Mouse (Mus musculus) midbrain, postnatal 0 days (tissue): ENCODE results near the gene Rusc2. TPM values are rescaled to one million over a fixed set of nuclear protein-coding genes. Genes with fewer than 3 reads are reported as not detected.

Source experiments
- ATAC-seq: fragments of 200-750 bp; cut with Nextera tagmentation; 2 replicates; pipeline ENCODE4 v1.8.0; 2017; ENCODE audit warnings: moderate number of reproducible peaks, mild to moderate bottlenecking, moderate TSS enrichment, moderate library complexity; ENCODE audit not compliant: low FRiP score
- DNase-seq: peaks from one replicate; pipeline ENCODE4 v3.0.0-alpha.2; 2015; ENCODE audit warnings: low spot score
- H3K27ac ChIP-seq: fragments of 300-500 bp; sonication (generic); 2 replicates; pipeline ENCODE4 v1.5.1; 2014; ENCODE audit warnings: low read depth, mild to moderate bottlenecking, low read length, mixed read lengths
- H3K27me3 ChIP-seq: fragments of 300-500 bp; sonication (generic); 2 replicates; pipeline ENCODE4 v1.6.1; 2014; ENCODE audit warnings: low read length, control low read depth, mixed read lengths; ENCODE audit not compliant: insufficient read depth
- H3K36me3 ChIP-seq: fragments of 300-500 bp; sonication (generic); 2 replicates; pipeline ENCODE4 v1.6.1; 2014; ENCODE audit warnings: low read length, control low read depth, mixed read lengths; ENCODE audit not compliant: insufficient read depth
- H3K4me1 ChIP-seq: fragments of 300-500 bp; sonication (generic); 2 replicates; pipeline ENCODE4 v1.6.1; 2014; ENCODE audit warnings: mild to moderate bottlenecking, control low read depth, antibody characterized with exemption, low read length, mixed read lengths; ENCODE audit not compliant: insufficient read depth
- H3K4me2 ChIP-seq: fragments of 300-500 bp; sonication (generic); 2 replicates; pipeline ENCODE4 v1.6.1; 2014; ENCODE audit warnings: low read depth, mild to moderate bottlenecking, low read length, mixed read lengths; ENCODE audit not compliant: poor library complexity, severe bottlenecking
- H3K4me3 ChIP-seq: fragments of 300-500 bp; sonication (generic); 2 replicates; pipeline ENCODE4 v1.5.1; 2014; ENCODE audit warnings: low read depth, mild to moderate bottlenecking, low read length, moderate library complexity
- H3K9ac ChIP-seq: fragments of 300-500 bp; sonication (generic); replicated peaks from 2 replicates; pipeline ENCODE4 v1.6.1; 2014; ENCODE audit warnings: mild to moderate bottlenecking, low read length, moderate library complexity, mixed read lengths; ENCODE audit not compliant: poor library complexity, severe bottlenecking
- H3K9me3 ChIP-seq: fragments of 300-500 bp; sonication (generic); 2 replicates; pipeline ENCODE4 v1.6.1; 2016; ENCODE audit warnings: low read length, control low read depth
- CTCF ChIP-seq: IDR thresholded peaks from 2 replicates; pipeline ENCODE4 v1.5.1; 2016; ENCODE audit warnings: antibody characterized with exemption, mild to moderate bottlenecking
- WGBS: fragments of 180-500 bp; shearing (Covaris S2); extraction: QIAGEN DNeasy Blood & Tissue Kit; methylation state at CpG from one replicate; pipeline ENCODE4 v1.1.7; 2014; 5-methylcytosine and 5-hydroxymethylcytosine counted together
- polyA plus RNA-seq: library from polyadenylated mRNA; unstranded; fragments of >200 nt; fragmentation: Nextera tagmentation; extraction: Ambion mirVana; gene quantifications from 2 replicates; pipeline ENCODE4 v1.2.1, GENCODE M21; 2015
- total RNA-seq: library from RNA; depleted of rRNA; stranded (reverse); fragments of >200 nt; gene quantifications from 2 replicates; pipeline ENCODE4 v1.2.3, GENCODE M21; 2014

Gene Rusc2
- total and polyA plus RNA-seq, 2 experiments from 2014 or later, result 78.9 to 200 TPM

DNA sequence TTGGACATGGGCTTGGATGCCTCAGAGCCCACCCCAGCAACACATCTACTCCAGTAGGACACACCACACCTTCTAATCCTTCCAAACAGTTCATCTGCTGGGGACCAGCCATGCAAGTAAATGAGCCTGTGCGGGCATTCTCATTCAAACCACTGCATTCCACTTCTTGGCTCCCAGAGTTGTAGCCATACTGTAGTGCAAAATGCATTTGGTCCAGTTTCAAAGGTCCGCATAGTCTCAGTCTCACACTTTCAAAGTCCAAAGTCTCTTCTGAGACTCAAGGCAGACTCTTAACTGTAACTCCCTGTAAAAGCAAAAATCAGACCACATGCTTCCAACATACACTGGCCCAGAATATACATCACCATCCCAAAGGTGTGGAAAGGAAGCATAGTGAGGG is 36.8 kb upstream of the Rusc2 start:
- no peaks in the 10 kb centered on the region for H3K27me3 ChIP-seq
- H3K9ac ChIP-seq, result no peak overlapping the region
- no peak for TF ChIP-seq CTCF
- H3K4me3 ChIP-seq, result no peak overlapping the region
- ATAC-seq (no peak), DNase-seq (no peak)
- H3K36me3 ChIP-seq, result no peaks in the 10 kb centered on the region
- H3K4me1 ChIP-seq, result no peaks in the 10 kb centered on the region
- H3K4me2 ChIP-seq, result no peak overlapping the region
- H3K9me3 ChIP-seq, result no peaks in the 10 kb centered on the region
- WGBS, result 69% methylated on average over 2 of the region's 2 CpGs
- no peak overlapping the region for H3K27ac ChIP-seq

DNA sequence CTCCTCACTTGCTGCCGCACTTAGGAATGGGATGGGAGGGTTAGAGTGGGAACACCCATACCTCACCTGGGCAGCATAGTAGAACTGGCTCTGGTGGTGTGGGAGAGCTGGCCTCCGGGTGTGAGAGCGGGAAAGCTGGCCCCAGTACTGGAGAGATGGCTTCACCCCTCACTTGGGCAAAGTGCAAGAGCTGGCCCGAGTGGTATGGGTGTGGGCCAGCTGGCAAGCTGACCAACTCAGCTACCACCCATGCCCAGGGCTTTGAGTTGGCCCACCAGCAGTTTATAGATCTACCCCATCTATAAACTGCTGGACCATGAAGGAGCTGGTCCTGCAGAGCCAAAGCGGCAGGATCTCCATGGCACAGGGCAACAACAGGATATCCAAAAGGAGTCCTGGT is 32.6 kb upstream of the Rusc2 start:
- H3K9me3 ChIP-seq, result no peaks in the 10 kb centered on the region
- 87% methylated on average over 5 of the region's 5 CpGs for WGBS

DNA sequence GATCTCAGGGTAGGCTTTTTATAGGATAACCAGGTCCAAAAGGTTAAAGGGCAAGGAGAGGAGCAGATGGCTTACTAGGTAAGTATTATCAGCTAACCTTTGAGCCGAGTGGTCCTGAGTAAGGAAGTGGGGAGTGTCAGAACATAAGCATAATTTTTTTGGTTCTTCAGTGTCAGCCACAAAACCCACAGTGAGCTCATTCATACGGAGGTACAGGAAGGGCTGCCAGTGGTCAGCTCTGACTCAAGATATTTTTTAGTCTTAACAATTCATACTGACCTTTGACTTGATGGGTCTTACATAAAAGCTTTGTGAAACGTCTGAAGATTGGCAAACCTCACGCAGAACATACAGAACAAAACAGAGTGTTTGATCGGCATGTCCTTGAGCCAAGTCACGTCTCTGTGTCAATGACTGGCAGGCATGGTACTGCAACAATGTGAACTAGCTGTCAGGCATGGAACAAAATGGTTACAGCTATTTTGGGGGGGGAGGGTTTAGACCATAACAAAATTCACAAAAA is 31.7 kb upstream of the Rusc2 start:
- no peaks in the 10 kb centered on the region for H3K9me3 ChIP-seq
- no peaks in the 10 kb centered on the region for H3K36me3 ChIP-seq
- no peak overlapping the region for H3K9ac ChIP-seq
- DNase-seq (no peak), ATAC-seq (no peak)
- no peak overlapping the region for H3K27ac ChIP-seq
- 78% methylated on average over 6 of the region's 6 CpGs for WGBS
- no peaks in the 10 kb centered on the region for H3K4me1 ChIP-seq
- H3K4me3 ChIP-seq, result no peak overlapping the region
- TF ChIP-seq CTCF, result no peak
- no peak overlapping the region for H3K4me2 ChIP-seq
- no peaks in the 10 kb centered on the region for H3K27me3 ChIP-seq

More for the DNA sequence above, 32.6 kb upstream of the Rusc2 start:
- H3K4me1 ChIP-seq, result no peaks in the 10 kb centered on the region
- DNase-seq (peak; percentile 1), ATAC-seq (no peak)
- no peaks in the 10 kb centered on the region for H3K36me3 ChIP-seq
- no peak for TF ChIP-seq CTCF
- no peak overlapping the region for H3K4me3 ChIP-seq
- H3K4me2 ChIP-seq, result no peak overlapping the region
- H3K27ac ChIP-seq, result no peak overlapping the region
- H3K9ac ChIP-seq, result no peak overlapping the region
- no peaks in the 10 kb centered on the region for H3K27me3 ChIP-seq

DNA sequence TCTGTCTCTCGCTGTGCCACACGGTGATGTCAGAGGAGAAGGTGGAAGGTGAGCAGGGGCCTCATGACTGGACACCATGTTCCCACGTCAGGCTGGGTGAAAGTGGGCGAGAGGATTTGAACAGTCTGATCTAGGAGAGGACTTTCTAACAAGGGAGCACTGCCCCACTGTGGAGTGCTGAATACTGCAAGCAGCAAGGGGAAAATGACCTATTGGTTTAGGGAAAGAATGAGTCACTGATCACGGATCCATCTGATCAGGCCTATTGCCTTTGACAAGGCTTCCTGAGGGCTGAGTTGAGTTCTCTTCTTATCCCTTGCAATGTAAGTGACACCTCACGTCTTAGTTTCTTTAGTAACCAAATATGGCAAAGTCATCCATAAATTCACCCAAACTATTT is 28.1 kb upstream of the Rusc2 start:
- H3K9ac ChIP-seq, result no peak overlapping the region
- H3K27me3 ChIP-seq, result no peaks in the 10 kb centered on the region
- no peak overlapping the region for H3K4me2 ChIP-seq
- 91% methylated on average over 6 of the region's 6 CpGs for WGBS
- no peak for TF ChIP-seq CTCF
- no peak overlapping the region for H3K4me3 ChIP-seq
- H3K36me3 ChIP-seq, result no peaks in the 10 kb centered on the region
- no peaks in the 10 kb centered on the region for H3K9me3 ChIP-seq
- H3K27ac ChIP-seq, result no peak overlapping the region
- ATAC-seq (no peak), DNase-seq (no peak)
- H3K4me1 ChIP-seq, result no peaks in the 10 kb centered on the region

DNA sequence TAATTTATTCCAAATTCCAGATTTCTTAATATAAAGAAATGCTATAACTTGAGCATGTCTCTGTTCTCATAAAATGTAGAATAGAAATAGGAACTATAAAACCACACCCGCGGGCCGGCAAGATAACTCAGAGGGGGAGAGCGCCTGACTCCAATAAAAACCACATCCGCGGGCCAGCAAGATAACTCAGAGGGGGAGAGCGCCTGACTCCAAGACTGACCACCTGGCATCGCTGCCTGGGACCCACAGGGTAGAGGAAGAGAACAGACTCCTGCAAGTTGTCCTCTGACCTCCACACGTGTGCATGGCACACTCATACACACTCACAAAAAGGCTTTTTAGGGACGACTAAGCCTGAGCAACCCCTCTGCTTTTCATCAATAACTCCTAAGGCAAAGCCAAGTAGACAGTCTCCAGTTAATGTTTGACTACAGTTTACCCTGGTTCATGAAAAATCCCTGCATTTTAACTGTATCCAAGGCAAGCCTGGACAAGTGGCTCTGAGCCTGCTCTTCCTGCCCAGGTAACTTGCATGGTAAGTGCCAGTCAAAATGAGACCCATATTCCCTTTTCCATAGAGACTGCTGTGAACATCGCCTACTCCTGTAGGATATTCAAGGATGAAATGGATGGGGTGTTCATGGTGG is 16.7 kb upstream of the Rusc2 start:
- WGBS, result 89% methylated on average over 11 of the region's 11 CpGs
- H3K9me3 ChIP-seq, result no peaks in the 10 kb centered on the region
- H3K4me3 ChIP-seq, result no peak overlapping the region
- no peak for ATAC-seq
- no peak overlapping the region for H3K9ac ChIP-seq
- no peak for TF ChIP-seq CTCF
- no peaks in the 10 kb centered on the region for H3K27me3 ChIP-seq
- H3K4me1 ChIP-seq, result no peaks in the 10 kb centered on the region
- H3K27ac ChIP-seq, result no peak overlapping the region
- H3K4me2 ChIP-seq, result no peak overlapping the region
- no peaks in the 10 kb centered on the region for H3K36me3 ChIP-seq
- DNase-seq, result no peak

DNA sequence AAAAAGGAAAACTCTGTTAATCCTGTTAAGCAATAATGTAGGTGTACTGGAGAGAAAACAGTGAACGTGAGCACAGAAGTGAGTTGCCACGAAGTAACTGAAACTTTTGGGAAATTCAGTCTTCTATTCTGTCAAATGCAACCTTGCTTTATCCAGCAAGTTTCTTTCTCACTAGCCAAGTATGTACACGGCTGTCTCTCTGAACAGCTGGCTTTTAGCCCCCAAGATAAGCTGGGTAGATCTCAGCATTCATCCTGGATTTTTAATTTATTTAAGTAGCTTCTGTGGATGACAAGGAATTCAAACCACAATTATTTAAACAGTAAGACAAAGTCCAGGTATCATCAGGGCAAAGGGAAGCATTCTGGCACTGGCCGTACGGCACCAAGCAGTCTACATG is 14.5 kb upstream of the Rusc2 start:
- no peak overlapping the region for H3K9ac ChIP-seq
- no peak overlapping the region for H3K27ac ChIP-seq
- TF ChIP-seq CTCF, result no peak
- no peak overlapping the region for H3K4me2 ChIP-seq
- DNase-seq, result no peak
- no peak for ATAC-seq
- no peaks in the 10 kb centered on the region for H3K4me1 ChIP-seq
- WGBS, result 85% methylated on average over 5 of the region's 5 CpGs
- H3K9me3 ChIP-seq, result no peaks in the 10 kb centered on the region
- H3K4me3 ChIP-seq, result no peak overlapping the region
- H3K27me3 ChIP-seq, result no peaks in the 10 kb centered on the region
- no peaks in the 10 kb centered on the region for H3K36me3 ChIP-seq
